Mouse (Mus musculus): ENCODE measurements around the gene Hist1h1b. TPM values are rescaled to one million over a fixed set of nuclear protein-coding genes. Genes with fewer than 3 reads are reported as not detected.
"Not testable (repeated sequence)": the region's sequence is repeated elsewhere in the genome, so short reads cannot be mapped to it uniquely, and the experiment has no call there.

The Hist1h1b gene
- polyA plus RNA-seq, 1 experiment from 2014 or later = 12.4 TPM

DNA sequence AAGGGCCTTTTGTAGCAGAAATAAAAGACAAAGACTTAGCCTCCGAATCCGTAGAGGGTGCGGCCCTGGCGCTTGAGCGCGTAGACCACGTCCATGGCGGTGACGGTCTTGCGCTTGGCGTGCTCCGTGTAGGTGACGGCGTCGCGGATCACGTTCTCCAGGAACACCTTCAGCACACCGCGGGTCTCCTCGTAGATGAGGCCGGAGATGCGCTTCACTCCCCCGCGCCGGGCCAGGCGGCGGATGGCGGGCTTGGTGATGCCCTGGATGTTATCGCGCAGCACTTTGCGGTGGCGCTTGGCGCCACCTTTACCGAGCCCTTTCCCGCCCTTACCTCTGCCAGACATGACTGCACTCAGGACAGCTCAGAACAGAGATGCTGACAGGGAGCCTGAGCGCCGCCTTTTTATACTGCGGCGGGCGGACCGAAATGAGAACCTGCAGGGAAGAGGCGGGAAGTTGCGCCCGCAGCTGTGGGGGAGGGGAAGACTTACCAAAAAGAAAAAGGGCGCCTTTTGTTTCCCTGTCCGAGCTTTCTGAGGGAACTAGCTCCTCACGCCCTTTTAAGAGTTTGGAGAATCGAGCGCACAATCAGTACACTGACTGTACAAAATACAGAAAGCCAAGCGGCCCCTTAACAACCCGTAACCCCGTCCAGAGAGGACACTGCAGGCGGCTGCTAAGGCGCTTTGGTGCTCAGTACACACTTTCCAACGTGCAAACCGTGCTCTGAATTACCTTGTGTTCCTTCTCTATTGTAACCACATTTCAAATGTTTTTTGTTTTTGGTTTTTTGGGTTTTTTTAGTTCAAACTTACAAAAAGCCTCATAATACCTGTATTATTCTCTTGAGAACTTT lies 30.0 kb downstream of the Hist1h1b start, which contains the start of gene Hist1h4k:
Gene Hist1h4k, minus strand, starts transcription at position 347 of the 859 bp plus-strand sequence.
- not testable (repeated sequence) for H3K9me3 ChIP-seq (replicated peaks); H3K27me3 ChIP-seq (replicated peaks); H3K36me3 ChIP-seq
- Histone ChIP-seq H3K9ac (peak within 1 kb of the TSS; percentile 78), H3K27ac (ENCODE audit: poor library complexity, severe bottlenecking) (peak within 1 kb of the TSS; percentile 90), H3K4me2 (peak within 1 kb of the TSS; percentile 87), H3K4me1 (replicated peaks) (peaks cover 18% of the 10 kb centered on the region), H3K4me3 (peak within 1 kb of the TSS; percentile 50)
- under 1% methylated on average over 48 of the region's 56 CpGs for WGBS
- ATAC-seq (ENCODE audit: insufficient number of reproducible peaks, low FRiP score) = peak; percentile 78

DNA sequence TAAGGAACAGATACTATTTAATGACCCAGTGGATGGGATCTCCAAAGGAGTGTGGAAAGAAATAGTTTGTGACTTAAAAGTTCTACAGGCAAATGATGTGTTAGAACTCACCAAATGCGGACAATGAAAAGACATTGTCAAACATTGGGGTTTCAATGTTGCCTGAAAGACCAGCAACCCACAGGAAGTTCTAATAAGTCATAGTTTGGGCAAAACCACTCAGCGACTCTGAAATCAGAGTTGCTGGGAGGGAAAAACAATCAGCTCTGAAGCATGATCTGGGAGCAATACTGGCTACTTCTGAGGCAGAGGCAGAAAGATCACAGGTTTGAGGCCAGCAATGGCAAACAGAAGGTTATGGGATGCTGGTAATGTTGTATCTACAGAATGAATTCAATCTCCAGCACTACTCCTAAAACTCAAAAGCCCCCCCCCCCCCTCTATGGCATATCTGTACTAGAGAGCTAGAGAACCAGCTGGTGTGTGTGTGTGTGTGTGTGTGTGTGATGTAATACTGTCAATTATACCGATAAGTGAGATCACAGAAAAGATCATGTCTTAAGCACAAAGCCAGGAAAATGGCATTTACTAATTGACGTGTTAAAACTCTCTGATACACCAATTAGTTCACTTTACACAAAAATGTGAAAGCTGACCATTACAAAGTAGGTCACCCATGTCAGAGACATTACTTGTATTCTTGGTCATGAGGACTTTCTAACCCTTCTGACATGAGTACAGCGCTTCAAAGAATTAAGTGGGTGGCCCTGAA lies 30.9 kb downstream of the Hist1h1b start:
- no peaks in the 10 kb centered on the region for H3K9me3 ChIP-seq (replicated peaks)
- 9% methylated on average over 5 of the region's 5 CpGs for WGBS

DNA sequence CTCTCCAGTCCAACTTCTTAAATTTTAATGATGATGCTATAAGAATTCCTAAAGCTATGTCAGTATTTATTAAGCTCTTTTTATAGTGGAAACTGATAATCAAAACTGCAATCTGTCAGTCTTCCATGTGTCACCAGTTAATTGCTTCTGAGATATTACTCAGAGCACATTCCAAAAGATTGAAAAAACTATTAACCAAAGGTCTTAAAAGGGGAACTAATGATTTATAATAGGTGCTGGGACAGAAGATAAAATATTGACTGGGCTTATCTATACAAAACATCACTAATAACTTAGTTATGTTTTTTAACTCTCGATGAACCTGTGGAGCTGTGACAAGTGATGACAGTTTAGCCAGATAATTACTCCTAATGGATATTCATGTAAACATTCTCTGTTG lies 35.4 kb downstream of the Hist1h1b start:
- WGBS = 73% methylated on average over 1 of the region's 1 CpGs
- H3K9me3 ChIP-seq (replicated peaks) = no peaks in the 10 kb centered on the region
- ATAC-seq (ENCODE audit: insufficient number of reproducible peaks, low FRiP score) = no peak
- no peaks in the 10 kb centered on the region for H3K27me3 ChIP-seq (replicated peaks)
- no peak overlapping the region for H3K4me3 ChIP-seq
- H3K27ac ChIP-seq (ENCODE audit: poor library complexity, severe bottlenecking) = no peak overlapping the region
- H3K4me1 ChIP-seq (replicated peaks) = peaks cover 14% of the 10 kb centered on the region
- no peak overlapping the region for H3K4me2 ChIP-seq
- H3K9ac ChIP-seq = no peak overlapping the region
- no peaks in the 10 kb centered on the region for H3K36me3 ChIP-seq

More for the DNA sequence above, 30.9 kb downstream of the Hist1h1b start:
- no peak for ATAC-seq (ENCODE audit: insufficient number of reproducible peaks, low FRiP score)
- H3K4me1 ChIP-seq (replicated peaks) = peaks cover 18% of the 10 kb centered on the region
- H3K27ac ChIP-seq (ENCODE audit: poor library complexity, severe bottlenecking) = peak overlapping the region; percentile 90
- no peaks in the 10 kb centered on the region for H3K36me3 ChIP-seq
- peak overlapping the region; percentile 78 for H3K9ac ChIP-seq
- peak overlapping the region; percentile 50 for H3K4me3 ChIP-seq
- no peaks in the 10 kb centered on the region for H3K27me3 ChIP-seq (replicated peaks)
- H3K4me2 ChIP-seq = peak overlapping the region; percentile 87

DNA sequence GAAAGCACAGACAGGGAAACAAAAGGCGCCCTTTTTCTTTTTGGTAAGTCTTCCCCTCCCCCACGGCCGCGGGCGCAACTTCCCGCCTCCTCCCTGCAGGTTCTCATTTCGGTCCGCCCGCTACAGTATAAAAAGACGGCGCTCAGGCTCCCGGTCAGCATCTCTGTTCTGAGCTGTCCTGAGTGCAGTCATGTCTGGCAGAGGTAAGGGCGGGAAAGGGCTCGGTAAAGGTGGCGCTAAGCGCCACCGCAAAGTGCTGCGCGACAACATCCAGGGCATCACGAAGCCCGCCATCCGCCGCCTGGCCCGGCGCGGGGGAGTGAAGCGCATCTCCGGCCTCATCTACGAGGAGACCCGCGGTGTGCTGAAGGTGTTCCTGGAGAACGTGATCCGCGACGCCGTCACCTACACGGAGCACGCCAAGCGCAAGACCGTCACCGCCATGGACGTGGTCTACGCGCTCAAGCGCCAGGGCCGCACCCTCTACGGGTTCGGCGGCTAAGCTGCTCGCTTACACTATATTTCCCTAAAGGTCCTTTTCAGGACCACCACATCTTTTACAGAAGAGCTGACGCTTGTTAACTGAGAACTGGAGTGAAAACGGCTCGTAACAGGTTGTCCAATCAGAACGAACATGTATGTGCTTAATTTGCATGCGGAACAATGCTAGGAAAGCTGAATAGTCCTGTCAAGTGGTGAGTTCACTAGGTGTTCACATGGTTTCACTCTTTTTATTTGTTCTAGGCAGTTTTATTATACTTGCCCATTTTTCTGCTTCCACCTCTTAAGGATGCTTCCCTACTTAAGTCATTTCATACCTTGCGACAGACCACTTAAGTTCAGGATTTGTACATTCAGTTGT lies 45.3 kb downstream of the Hist1h1b start, which contains the start of gene Hist1h4j:
Gene Hist1h4j, plus strand, starts transcription at position 159 of the 862 bp plus-strand sequence.
- under 1% methylated on average over 46 of the region's 56 CpGs for WGBS
- H3K4me1 ChIP-seq (replicated peaks); H3K9me3 ChIP-seq (replicated peaks); H3K36me3 ChIP-seq; H3K27me3 ChIP-seq (replicated peaks): not testable (repeated sequence)
- Histone ChIP-seq H3K9ac (peak within 1 kb of the TSS; percentile 77), H3K4me2 (peak within 1 kb of the TSS; percentile 77), H3K27ac (ENCODE audit: poor library complexity, severe bottlenecking) (peak within 1 kb of the TSS; percentile 94), H3K4me3 (peak within 1 kb of the TSS; percentile 59)
- ATAC-seq (ENCODE audit: insufficient number of reproducible peaks, low FRiP score) = peak; percentile 87

DNA sequence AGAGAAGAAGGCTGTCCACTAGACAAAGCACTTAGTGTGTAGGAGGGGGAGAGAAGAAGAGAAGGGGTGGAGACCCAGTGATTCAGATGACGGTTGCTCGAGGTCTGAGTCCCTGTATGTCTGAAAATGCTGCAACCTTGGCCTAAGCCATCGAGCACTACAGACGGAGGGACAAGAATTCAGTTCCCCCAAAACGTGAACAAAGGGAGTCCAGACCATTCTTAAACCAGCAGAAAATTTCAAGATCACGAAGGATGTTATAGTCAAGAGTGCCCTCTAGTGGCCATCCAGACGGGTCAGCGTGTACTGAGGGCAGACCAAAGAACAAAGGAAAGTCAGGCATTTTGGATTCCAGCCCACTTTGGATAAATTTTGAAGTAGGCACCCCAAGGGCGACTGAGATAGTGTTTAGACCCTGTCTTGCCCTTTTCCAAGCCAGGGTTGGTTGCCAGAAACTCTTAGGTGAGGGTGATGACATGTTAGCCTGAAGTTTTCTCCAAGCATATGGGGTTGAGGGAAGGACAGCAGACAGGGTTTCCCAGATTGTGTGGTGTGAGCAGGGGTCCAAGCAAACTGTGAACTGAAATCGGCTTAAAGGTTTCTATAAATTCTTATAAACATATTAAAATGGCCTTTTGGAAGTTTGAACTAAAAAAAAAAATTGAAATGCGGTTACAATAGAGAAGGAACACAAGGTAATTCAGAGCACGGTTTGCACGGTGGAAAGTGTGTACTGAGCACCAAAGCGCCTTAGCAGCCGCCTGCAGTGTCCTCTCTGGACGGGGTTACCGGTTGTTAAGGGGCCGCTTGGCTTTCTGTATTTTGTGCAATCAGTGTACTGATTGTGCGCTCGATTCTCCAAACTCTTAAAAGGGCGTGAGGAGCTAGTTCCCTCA lies 46.2 kb downstream of the Hist1h1b start:
- Histone ChIP-seq H3K36me3 (no peaks in the 10 kb centered on the region), H3K4me3 (peak overlapping the region; percentile 59), H3K27me3 (replicated peaks) (no peaks in the 10 kb centered on the region), H3K4me2 (peak overlapping the region; percentile 77), H3K27ac (ENCODE audit: poor library complexity, severe bottlenecking) (peak overlapping the region; percentile 94), H3K4me1 (replicated peaks) (peaks cover 8% of the 10 kb centered on the region), H3K9ac (peak overlapping the region; percentile 77), H3K9me3 (replicated peaks) (no peaks in the 10 kb centered on the region)
- ATAC-seq (ENCODE audit: insufficient number of reproducible peaks, low FRiP score) = peak; percentile 78
- under 1% methylated on average over 21 of the region's 21 CpGs for WGBS

DNA sequence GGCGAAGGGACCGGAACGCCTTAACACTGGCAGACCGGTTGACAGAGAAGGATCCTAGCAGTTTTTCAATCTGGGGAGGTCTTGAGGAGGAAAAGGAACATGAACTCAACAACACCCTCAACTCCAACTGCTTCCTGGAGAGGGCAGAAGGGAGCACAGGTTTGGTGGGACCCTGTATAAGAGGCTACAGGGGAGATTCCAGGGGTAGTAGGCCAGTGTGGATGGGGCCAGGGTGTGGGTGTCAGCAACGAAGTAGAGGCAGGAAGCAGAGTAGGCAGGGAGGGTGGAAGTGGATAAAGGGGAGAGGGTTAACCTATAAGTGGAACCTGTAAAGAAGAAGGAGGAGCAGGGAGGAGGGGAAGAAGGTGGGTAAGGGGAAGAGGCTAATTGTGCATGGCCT lies 47.0 kb downstream of the Hist1h1b start:
- H3K27ac ChIP-seq (ENCODE audit: poor library complexity, severe bottlenecking) = peak overlapping the region; percentile 94
- no peak overlapping the region; the same call in 1 of the 2 replicates for H3K4me2 ChIP-seq
- H3K9me3 ChIP-seq (replicated peaks) = no peaks in the 10 kb centered on the region
- H3K4me1 ChIP-seq (replicated peaks) = peaks cover 8% of the 10 kb centered on the region
- WGBS = 69% methylated on average over 5 of the region's 5 CpGs
- no peak overlapping the region for H3K4me3 ChIP-seq
- H3K36me3 ChIP-seq = no peaks in the 10 kb centered on the region
- no peak for ATAC-seq (ENCODE audit: insufficient number of reproducible peaks, low FRiP score)
- no peaks in the 10 kb centered on the region for H3K27me3 ChIP-seq (replicated peaks)
- H3K9ac ChIP-seq = 0 out of 2 replicates have a peak overlapping the region, but pooled peaks have one; percentile 64

Small RNA genes lying within 50 kb of the gene (microRNA-seq; reads per million reads assigned to microRNA genes)
- gene Gm19658 (not detected), gene Gm44346 (not detected), gene Gm44454 (not detected)

Other genes starting within 250 kb of the Hist1h1b start
- 6.6 and 6.8 TPM in 2 replicates for gene Zkscan8, start 249.5 kb downstream of the Hist1h1b start, polyA plus RNA-seq (2016; fragmentation: Nextera tagmentation; extraction: Ambion mirVana)
- gene Olfr1366, start 237.8 kb downstream of the Hist1h1b start, polyA plus RNA-seq (2016; fragmentation: Nextera tagmentation; extraction: Ambion mirVana) = 0.06 and 0.10 TPM in 2 replicates
- gene Olfr1535, start 220.7 kb downstream of the Hist1h1b start, polyA plus RNA-seq (2016; fragmentation: Nextera tagmentation; extraction: Ambion mirVana) = 0.04 and 0.05 TPM in 2 replicates
- gene Olfr1364, start 198.9 kb downstream of the Hist1h1b start, polyA plus RNA-seq (2016; fragmentation: Nextera tagmentation; extraction: Ambion mirVana) = not detected in 2 replicates
- not detected in 2 replicates for gene Olfr1362, start 166.6 kb downstream of the Hist1h1b start, polyA plus RNA-seq (2016; fragmentation: Nextera tagmentation; extraction: Ambion mirVana)
- not detected in 2 replicates for gene Olfr11, start 138.1 kb downstream of the Hist1h1b start, polyA plus RNA-seq (2016; fragmentation: Nextera tagmentation; extraction: Ambion mirVana)
- gene Olfr1361, start 117.2 kb downstream of the Hist1h1b start, polyA plus RNA-seq (2016; fragmentation: Nextera tagmentation; extraction: Ambion mirVana) = not detected in 2 replicates
- gene Olfr1360, start 103.2 kb downstream of the Hist1h1b start, polyA plus RNA-seq (2016; fragmentation: Nextera tagmentation; extraction: Ambion mirVana) = not detected in 2 replicates
- gene Olfr1359, start 82.5 kb downstream of the Hist1h1b start, polyA plus RNA-seq (2016; fragmentation: Nextera tagmentation; extraction: Ambion mirVana) = not detected in 2 replicates
- 0.91 TPM in 1 of 2 replicates, not detected in the other for gene Hist1h2bl, start 64.5 kb downstream of the Hist1h1b start, polyA plus RNA-seq (2016; fragmentation: Nextera tagmentation; extraction: Ambion mirVana)
- 5.4 and 6.6 TPM in 2 replicates for gene Hist1h2ai, start 64.2 kb downstream of the Hist1h1b start, polyA plus RNA-seq (2016; fragmentation: Nextera tagmentation; extraction: Ambion mirVana)
- gene Hist1h3h, start 63.0 kb downstream of the Hist1h1b start, polyA plus RNA-seq (2016; fragmentation: Nextera tagmentation; extraction: Ambion mirVana) = 2.0 TPM in 2 replicates
- 1.4 and 2.5 TPM in 2 replicates for gene Hist1h2bm, start 58.6 kb downstream of the Hist1h1b start, polyA plus RNA-seq (2016; fragmentation: Nextera tagmentation; extraction: Ambion mirVana)
- 0.31 and 0.68 TPM in 2 replicates for gene Hist1h4j, start 45.6 kb downstream of the Hist1h1b start, polyA plus RNA-seq (2016; fragmentation: Nextera tagmentation; extraction: Ambion mirVana)
- gene Hist1h4k, start 30.1 kb downstream of the Hist1h1b start, polyA plus RNA-seq (2016; fragmentation: Nextera tagmentation; extraction: Ambion mirVana) = 0.80 TPM in 1 of 2 replicates, not detected in the other
- gene Hist1h2ak, start 26.8 kb downstream of the Hist1h1b start, polyA plus RNA-seq (2016; fragmentation: Nextera tagmentation; extraction: Ambion mirVana) = 7.0 and 11.4 TPM in 2 replicates
- gene Hist1h2bn, start 26.5 kb downstream of the Hist1h1b start, polyA plus RNA-seq (2016; fragmentation: Nextera tagmentation; extraction: Ambion mirVana) = 1.1 and 2.1 TPM in 2 replicates
- gene Hist1h3i, start 2.7 kb upstream of the Hist1h1b start, polyA plus RNA-seq (2016; fragmentation: Nextera tagmentation; extraction: Ambion mirVana) = 54.7 and 68.0 TPM in 2 replicates
- 1.3 and 6.2 TPM in 2 replicates for gene Hist1h2an, start 6.6 kb upstream of the Hist1h1b start, polyA plus RNA-seq (2016; fragmentation: Nextera tagmentation; extraction: Ambion mirVana)
- 1.3 and 1.4 TPM in 2 replicates for gene Hist1h2bp, start 6.8 kb upstream of the Hist1h1b start, polyA plus RNA-seq (2016; fragmentation: Nextera tagmentation; extraction: Ambion mirVana)
- 8.4 and 12.7 TPM in 2 replicates for gene Hist1h2bq, start 29.6 kb upstream of the Hist1h1b start, polyA plus RNA-seq (2016; fragmentation: Nextera tagmentation; extraction: Ambion mirVana)
- gene Hist1h2ao, start 29.8 kb upstream of the Hist1h1b start, polyA plus RNA-seq (2016; fragmentation: Nextera tagmentation; extraction: Ambion mirVana) = 2.6 TPM in 1 of 2 replicates, not detected in the other
- gene Hist1h4m, start 31.1 kb upstream of the Hist1h1b start, polyA plus RNA-seq (2016; fragmentation: Nextera tagmentation; extraction: Ambion mirVana) = not detected in 2 replicates
- 8.4 and 15.5 TPM in 2 replicates for gene Hist1h4n, start 51.6 kb upstream of the Hist1h1b start, polyA plus RNA-seq (2016; fragmentation: Nextera tagmentation; extraction: Ambion mirVana)
- gene Hist1h2ap, start 52.9 kb upstream of the Hist1h1b start, polyA plus RNA-seq (2016; fragmentation: Nextera tagmentation; extraction: Ambion mirVana) = 2,122 and 2,141 TPM in 2 replicates
- gene Hist1h2br, start 53.1 kb upstream of the Hist1h1b start, polyA plus RNA-seq (2016; fragmentation: Nextera tagmentation; extraction: Ambion mirVana) = 8.1 and 12.8 TPM in 2 replicates
- gene Zfp184, start 164.5 kb upstream of the Hist1h1b start, polyA plus RNA-seq (2016; fragmentation: Nextera tagmentation; extraction: Ambion mirVana) = 7.5 and 8.3 TPM in 2 replicates
- 0.13 and 0.14 TPM in 2 replicates for gene Pom121l2, start 200.6 kb upstream of the Hist1h1b start, polyA plus RNA-seq (2016; fragmentation: Nextera tagmentation; extraction: Ambion mirVana)
- gene Prss16, start 229.1 kb upstream of the Hist1h1b start, polyA plus RNA-seq (2016; fragmentation: Nextera tagmentation; extraction: Ambion mirVana) = 0.17 and 0.28 TPM in 2 replicates